Mouse (Mus musculus) heart, embryonic 16.5 days (tissue): ENCODE data around the gene Abca16. TPM values are rescaled to one million over a fixed set of nuclear protein-coding genes. Genes with fewer than 3 reads are reported as not detected.
A peak's percentile ranks its signal among the peaks of the same experiment; 100 is the strongest.

ENCODE experiments used
- ATAC-seq: fragments of 200-750 bp; cut with Nextera tagmentation; replicated peaks from 2 replicates; pipeline ENCODE4 v1.8.0; 2017; ENCODE audit warnings: moderate number of reproducible peaks; ENCODE audit not compliant: insufficient read depth, low FRiP score; ENCODE audit errors: extremely low read depth
- H3K27ac ChIP-seq: fragments of 300-500 bp; sonication (generic); 2 replicates; pipeline ENCODE4 v1.5.1; 2014; ENCODE audit warnings: mild to moderate bottlenecking, low read length, control low read depth, moderate library complexity
- H3K27me3 ChIP-seq: fragments of 300-500 bp; sonication (generic); 2 replicates; pipeline ENCODE4 v1.6.1; 2014; ENCODE audit warnings: low read length, mixed read lengths; ENCODE audit not compliant: control insufficient read depth, insufficient read depth
- H3K36me3 ChIP-seq: fragments of 300-500 bp; sonication (generic); 2 replicates; pipeline ENCODE4 v1.6.1; 2014; ENCODE audit not compliant: control insufficient read depth, insufficient read depth
- H3K4me1 ChIP-seq: fragments of 300-500 bp; sonication (generic); 2 replicates; pipeline ENCODE4 v1.6.1; 2014; ENCODE audit warnings: low read length, mixed read lengths; ENCODE audit not compliant: control insufficient read depth, insufficient read depth
- H3K4me2 ChIP-seq: fragments of 300-500 bp; sonication (generic); 2 replicates; pipeline ENCODE4 v1.6.1; 2014; ENCODE audit warnings: low read depth, mild to moderate bottlenecking, control low read depth, low read length
- H3K4me3 ChIP-seq: fragments of 300-500 bp; sonication (generic); 2 replicates; pipeline ENCODE4 v1.5.1; 2014; ENCODE audit warnings: mild to moderate bottlenecking, control low read depth, low read length
- H3K9ac ChIP-seq: fragments of 300-500 bp; sonication (generic); 2 replicates; pipeline ENCODE4 v1.6.1; 2014; ENCODE audit warnings: low read length, control low read depth
- H3K9me3 ChIP-seq: fragments of 300-500 bp; sonication (generic); replicated peaks from 2 replicates; pipeline ENCODE4 v1.6.1; 2016; ENCODE audit warnings: low read length; ENCODE audit not compliant: control insufficient read depth
- WGBS: fragments of 180-500 bp; shearing (Covaris S2); extraction: QIAGEN DNeasy Blood & Tissue Kit; methylation state at CpG from one replicate; pipeline ENCODE4 v1.1.7; 2014; 5-methylcytosine and 5-hydroxymethylcytosine counted together
- polyA plus RNA-seq: library from polyadenylated mRNA; unstranded; fragments of >200 nt; fragmentation: Nextera tagmentation; extraction: Ambion mirVana; gene quantifications from 2 replicates; pipeline ENCODE4 v1.2.1, GENCODE M21; 2015

Abca16 gene
- not detected in 2 replicates for polyA plus RNA-seq

- Histone ChIP-seq H3K9ac (no peak within 1 kb of the TSS), H3K4me1 (no peaks in the 10 kb centered on the region), H3K27ac (no peak within 1 kb of the TSS), H3K27me3 (no peaks in the 10 kb centered on the region), H3K4me2 (no peak within 1 kb of the TSS), H3K9me3 (no peaks in the 10 kb centered on the region), H3K36me3 (no peaks in the 10 kb centered on the region), H3K4me3 (no peak within 1 kb of the TSS)
- no peak for ATAC-seq
- 72% methylated on average over 10 of the region's 10 CpGs for WGBS
Observed at GRCm38 (mm10) chr7:120409447-120409846, at the start of gene Abca16. Abca16 (plus strand) TSS chr7:120409647.

GRCm38 (mm10) chr7:120361159-120361558 lies 48.3 kb upstream of the Abca16 start:
- Histone ChIP-seq H3K4me2 (no peak overlapping the region), H3K9me3 (no peaks in the 10 kb centered on the region), H3K4me1 (no peaks in the 10 kb centered on the region), H3K9ac (no peak overlapping the region), H3K4me3 (no peak overlapping the region), H3K36me3 (no peaks in the 10 kb centered on the region), H3K27me3 (no peaks in the 10 kb centered on the region), H3K27ac (no peak overlapping the region)
- WGBS = 33% methylated on average over 13 of the region's 13 CpGs
- ATAC-seq = no peak

GRCm38 (mm10) chr7:120412391-120412790 lies 2.9 kb downstream of the Abca16 start:
- Histone ChIP-seq H3K27me3 (no peaks in the 10 kb centered on the region), H3K27ac (no peak overlapping the region), H3K4me1 (no peaks in the 10 kb centered on the region), H3K36me3 (no peaks in the 10 kb centered on the region), H3K4me2 (no peak overlapping the region), H3K4me3 (no peak overlapping the region), H3K9me3 (no peaks in the 10 kb centered on the region), H3K9ac (no peak overlapping the region)
- 80% methylated on average over 1 of the region's 1 CpGs for WGBS
- ATAC-seq = no peak

DNA sequence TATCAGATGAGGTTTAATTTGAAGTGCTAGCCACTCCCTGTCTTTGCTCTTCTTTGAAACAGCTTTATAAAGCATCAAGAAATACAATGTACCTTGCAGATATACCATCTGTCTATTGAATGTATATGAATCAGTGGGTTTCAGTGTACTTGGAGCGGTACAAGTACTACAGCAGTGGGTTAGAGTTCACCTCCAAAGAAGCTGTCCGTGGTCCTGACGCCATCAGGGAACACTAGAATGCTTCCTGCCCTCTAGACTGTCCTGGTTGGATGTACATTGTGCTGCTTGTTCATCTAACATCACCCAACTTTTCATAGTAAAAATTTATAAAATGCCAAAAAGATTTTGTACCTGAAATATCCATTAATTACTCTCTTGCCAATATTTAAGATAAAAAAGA lies 17.2 kb downstream of the Abca16 start:
- Histone ChIP-seq H3K9me3 (no peaks in the 10 kb centered on the region), H3K27ac (no peak overlapping the region), H3K9ac (no peak overlapping the region), H3K4me1 (no peaks in the 10 kb centered on the region), H3K36me3 (no peaks in the 10 kb centered on the region), H3K4me2 (no peak overlapping the region), H3K27me3 (no peaks in the 10 kb centered on the region), H3K4me3 (no peak overlapping the region)
- WGBS = 27% methylated on average over 3 of the region's 3 CpGs
- ATAC-seq = no peak

DNA sequence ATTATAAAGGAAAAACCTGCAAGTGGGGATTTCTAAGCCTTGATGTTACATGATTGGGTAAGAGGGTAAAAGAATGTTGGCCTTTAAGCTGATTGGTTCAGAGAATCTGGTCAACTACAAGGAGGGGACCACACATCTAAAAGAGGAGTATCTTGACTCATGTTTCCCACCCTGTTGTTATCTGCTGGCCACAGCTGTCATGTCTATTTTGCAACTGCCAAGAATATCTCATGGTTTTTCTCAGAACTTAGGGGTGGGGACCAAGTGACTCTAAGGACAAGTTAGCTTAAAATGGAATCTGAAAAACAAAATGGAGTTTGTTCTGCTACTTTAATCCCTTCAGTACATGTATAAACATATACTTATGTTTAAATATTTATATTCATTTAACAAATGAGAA lies 22.0 kb downstream of the Abca16 start:
- Histone ChIP-seq H3K4me3 (no peak overlapping the region), H3K9me3 (no peaks in the 10 kb centered on the region), H3K36me3 (no peaks in the 10 kb centered on the region), H3K9ac (no peak overlapping the region), H3K27ac (no peak overlapping the region), H3K4me1 (no peaks in the 10 kb centered on the region), H3K27me3 (no peaks in the 10 kb centered on the region), H3K4me2 (no peak overlapping the region)
- ATAC-seq = no peak

DNA sequence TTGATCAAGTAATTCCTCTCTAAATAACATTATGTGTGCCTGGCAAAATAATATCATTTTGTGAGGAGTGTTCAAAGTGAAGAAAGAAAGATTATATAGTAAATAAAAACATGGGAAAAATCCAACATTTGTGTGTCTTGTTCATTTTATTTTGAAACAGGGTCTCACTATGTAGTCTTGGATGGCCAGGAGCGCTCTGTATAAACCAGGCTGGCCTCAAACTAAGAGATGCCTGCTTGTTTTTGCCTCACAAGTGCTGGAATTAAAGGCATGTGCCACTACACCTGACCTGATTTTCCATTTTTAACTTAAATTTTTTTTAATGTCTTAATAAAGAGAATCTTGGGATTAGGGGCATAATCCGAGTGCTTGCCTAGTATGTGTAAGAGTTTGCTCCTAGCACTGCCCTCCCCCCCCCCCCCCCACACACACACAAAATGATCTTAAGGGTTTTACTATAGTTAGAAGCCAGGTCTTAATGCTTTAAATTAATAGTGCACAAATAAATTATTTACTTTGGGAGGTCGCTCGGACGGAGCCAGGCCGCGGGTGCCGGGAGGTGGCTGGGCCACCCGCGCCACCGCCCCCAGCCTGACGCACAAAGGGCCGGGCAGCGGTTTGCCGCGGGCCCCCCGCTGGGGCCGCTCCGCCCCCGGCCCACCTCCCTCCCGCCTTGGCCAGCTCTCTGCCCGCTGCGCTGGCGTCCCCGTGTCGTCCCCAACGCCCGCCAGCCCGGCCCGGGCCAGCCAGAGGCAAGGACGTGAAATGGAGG lies 94.6 kb downstream of the Abca16 start:
- Histone ChIP-seq H3K4me3 (peak overlapping the region; percentile 50), H3K27me3 (peaks cover 2% of the 10 kb centered on the region), H3K9me3 (no peaks in the 10 kb centered on the region), H3K36me3 (no peaks in the 10 kb centered on the region), H3K4me2 (peak overlapping the region; percentile 81), H3K27ac (no peak overlapping the region), H3K4me1 (no peaks in the 10 kb centered on the region), H3K9ac (peak overlapping the region; percentile 60)
- ATAC-seq = no peak
- whole genome bisulfite sequencing = 13% methylated on average over 28 of the region's 31 CpGs

DNA sequence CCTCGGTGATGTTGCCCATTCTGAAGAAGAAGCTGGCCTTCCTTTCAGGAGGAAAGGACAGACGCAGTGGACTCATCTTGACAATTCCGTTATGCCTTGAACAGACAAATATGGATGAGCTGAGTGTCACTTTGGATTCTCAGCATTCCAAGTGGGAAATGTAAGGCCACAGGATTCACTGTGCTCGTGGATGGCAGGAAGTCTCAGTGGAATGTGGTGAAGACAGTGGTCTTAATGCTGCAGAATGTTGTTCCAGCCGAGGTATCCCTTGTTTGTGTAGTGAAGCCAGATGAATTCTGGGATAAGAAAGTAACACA lies 95.2 kb downstream of the Abca16 start:
- Histone ChIP-seq H3K4me1 (no peaks in the 10 kb centered on the region), H3K9me3 (no peaks in the 10 kb centered on the region), H3K9ac (peak overlapping the region; percentile 60), H3K4me2 (peak overlapping the region; percentile 81), H3K27me3 (peaks cover 2% of the 10 kb centered on the region), H3K36me3 (no peaks in the 10 kb centered on the region), H3K4me3 (peak overlapping the region; percentile 50), H3K27ac (no peak overlapping the region)
- 20% methylated on average over 5 of the region's 5 CpGs for WGBS
- no peak for ATAC-seq

- no peak overlapping the region for H3K4me3 ChIP-seq
- 74% methylated on average over 2 of the region's 2 CpGs for WGBS
- H3K9ac ChIP-seq = no peak overlapping the region
- ATAC-seq = no peak
- no peaks in the 10 kb centered on the region for H3K36me3 ChIP-seq
- H3K27ac ChIP-seq = no peak overlapping the region
- H3K9me3 ChIP-seq = no peaks in the 10 kb centered on the region
- H3K27me3 ChIP-seq = no peaks in the 10 kb centered on the region
- H3K4me1 ChIP-seq = no peaks in the 10 kb centered on the region
- H3K4me2 ChIP-seq = no peak overlapping the region
Observed at GRCm38 (mm10) chr7:120534805-120535204, 125.4 kb downstream of the Abca16 start.

- Histone ChIP-seq H3K9ac (no peak overlapping the region), H3K27me3 (no peaks in the 10 kb centered on the region), H3K4me3 (no peak overlapping the region), H3K4me1 (no peaks in the 10 kb centered on the region), H3K4me2 (no peak overlapping the region), H3K9me3 (no peaks in the 10 kb centered on the region), H3K36me3 (no peaks in the 10 kb centered on the region), H3K27ac (no peak overlapping the region)
- WGBS = 48% methylated on average over 12 of the region's 12 CpGs
- ATAC-seq = no peak
Observed at GRCm38 (mm10) chr7:120552479-120553180, 143.2 kb downstream of the Abca16 start.
